Mouse (Mus musculus): ENCODE results near the gene Creb5.

GRCm38 (mm10) chr6:53695216-53695615 is 408.1 kb downstream of the Creb5 start:
- no peak for TF ChIP-seq CTCF (IDR thresholded peaks at IDR 0.05; ENCODE audit: insufficient read depth, low read length)
- TF ChIP-seq POLR2A (IDR thresholded peaks at IDR 0.05; ENCODE audit: borderline replicate concordance, extremely low read depth, low read depth, low read length): no peak

All from lung, adult 2 months (tissue).